Mouse (Mus musculus) heart, postnatal 4 days (tissue): ENCODE data around the gene Tatdn2. TPM values are rescaled to one million over a fixed set of nuclear protein-coding genes. Genes with fewer than 3 reads are reported as not detected.

Experiments used
- DNase-seq: peaks from one replicate; pipeline ENCODE4 v3.0.0; 2021
- total RNA-seq, 2 experiments: library from RNA; stranded (reverse); gene quantifications; 2 replicates each; pipeline ENCODE4 v1.2.3; 2021

Tatdn2 gene
- 10 to 100 TPM; 76.2 to 80.7 TPM for total RNA-seq

GRCm38 (mm10) chr6:113696582-113697221, at the start of gene Tatdn2:
TSS of gene Tatdn2 (plus strand) at chr6:113697050.
- peak; percentile 96 for DNase-seq

GRCm38 (mm10) chr6:113649346-113650196, 47.3 kb upstream of the Tatdn2 start:
- DNase-seq: no peak

GRCm38 (mm10) chr6:113650197-113650640, 46.6 kb upstream of the Tatdn2 start:
- no peak for DNase-seq

DNA sequence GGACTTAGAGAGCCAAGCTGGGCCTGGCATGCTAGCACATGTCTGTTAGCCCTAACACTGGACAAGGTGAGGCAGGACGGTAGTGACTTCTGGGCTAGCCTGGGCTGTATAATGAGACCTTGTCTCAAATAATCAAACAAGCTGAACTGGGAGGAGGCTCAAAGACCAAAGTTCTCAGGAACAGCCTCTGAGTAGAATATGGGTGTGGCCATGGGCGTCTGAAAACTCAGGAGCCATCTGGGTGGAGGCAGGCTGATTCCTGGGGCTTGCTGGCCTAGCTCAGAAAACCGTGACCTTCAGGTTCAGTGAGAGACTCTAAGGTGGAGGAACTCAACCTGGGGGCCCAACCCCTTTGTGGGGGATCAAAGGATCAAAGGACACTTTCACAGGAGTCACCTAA, 45.2 kb upstream of the Tatdn2 start:
- DNase-seq: no peak

DNA sequence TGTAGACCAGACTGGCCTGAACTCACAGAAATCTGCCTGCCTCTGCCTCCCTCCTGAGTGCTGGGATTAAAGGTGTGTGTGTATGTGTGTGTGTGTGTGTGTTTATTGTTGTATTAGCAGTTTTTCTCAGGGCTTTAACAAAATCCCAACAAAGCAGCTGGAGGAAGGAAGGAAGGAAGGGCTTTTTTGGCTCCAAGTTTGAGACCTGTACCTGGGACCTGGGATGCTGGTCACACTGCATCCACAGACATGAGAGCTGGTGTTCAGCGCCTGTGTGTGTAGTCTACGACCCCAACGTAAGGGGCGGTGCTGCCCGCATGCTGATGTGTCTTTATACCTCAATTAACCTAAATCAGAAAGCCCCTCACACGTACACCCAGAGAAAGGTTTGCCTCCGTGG, 43.3 kb upstream of the Tatdn2 start:
- no peak for DNase-seq

DNA sequence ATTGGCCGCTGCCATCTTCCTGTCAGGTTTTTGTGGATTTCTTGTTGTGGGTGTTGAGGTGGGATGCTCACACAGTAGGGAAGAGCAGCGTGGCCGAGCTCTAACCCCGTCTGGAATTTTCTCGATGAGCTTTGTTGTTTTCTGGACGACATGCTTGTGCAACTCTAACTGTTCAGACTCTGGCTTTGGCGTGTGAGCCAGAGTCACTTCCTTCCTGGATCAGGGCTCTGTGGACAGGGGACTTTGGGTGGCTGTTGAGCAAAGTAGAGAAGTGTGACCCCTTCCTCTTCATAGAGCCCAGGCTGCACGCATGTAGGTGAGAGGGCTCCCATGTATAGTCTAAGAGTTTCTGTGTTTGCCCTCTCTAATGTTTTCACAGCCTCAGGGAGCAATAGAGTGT, 42.7 kb upstream of the Tatdn2 start:
- DNase-seq: no peak

GRCm38 (mm10) chr6:113654753-113655397, 42.0 kb upstream of the Tatdn2 start:
- no peak for DNase-seq

- no peak for DNase-seq
Measured at GRCm38 (mm10) chr6:113655475-113655874, 41.4 kb upstream of the Tatdn2 start.

DNA sequence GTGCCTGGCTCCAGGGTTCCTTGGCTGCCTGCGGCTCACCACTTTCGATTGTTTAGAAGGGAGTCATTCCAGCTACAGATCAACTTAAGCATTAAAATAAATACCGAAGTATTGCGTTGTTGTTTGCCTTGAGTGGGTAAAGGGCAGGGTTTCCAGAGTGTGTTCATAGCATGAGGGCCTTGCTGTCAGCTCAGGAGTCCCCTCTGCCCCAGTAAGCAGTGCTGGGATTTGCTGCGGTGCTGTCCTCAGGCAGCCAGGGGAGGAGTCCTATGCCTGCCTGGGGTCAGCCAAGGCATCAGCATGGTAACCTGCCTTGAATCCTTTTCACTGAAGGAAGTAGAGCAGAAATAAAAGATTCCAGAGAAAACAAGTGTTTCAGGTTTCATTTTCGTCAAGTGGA, 40.0 kb upstream of the Tatdn2 start:
- DNase-seq: no peak

GRCm38 (mm10) chr6:113658226-113658625, 38.6 kb upstream of the Tatdn2 start:
- peak; percentile 47 for DNase-seq

DNA sequence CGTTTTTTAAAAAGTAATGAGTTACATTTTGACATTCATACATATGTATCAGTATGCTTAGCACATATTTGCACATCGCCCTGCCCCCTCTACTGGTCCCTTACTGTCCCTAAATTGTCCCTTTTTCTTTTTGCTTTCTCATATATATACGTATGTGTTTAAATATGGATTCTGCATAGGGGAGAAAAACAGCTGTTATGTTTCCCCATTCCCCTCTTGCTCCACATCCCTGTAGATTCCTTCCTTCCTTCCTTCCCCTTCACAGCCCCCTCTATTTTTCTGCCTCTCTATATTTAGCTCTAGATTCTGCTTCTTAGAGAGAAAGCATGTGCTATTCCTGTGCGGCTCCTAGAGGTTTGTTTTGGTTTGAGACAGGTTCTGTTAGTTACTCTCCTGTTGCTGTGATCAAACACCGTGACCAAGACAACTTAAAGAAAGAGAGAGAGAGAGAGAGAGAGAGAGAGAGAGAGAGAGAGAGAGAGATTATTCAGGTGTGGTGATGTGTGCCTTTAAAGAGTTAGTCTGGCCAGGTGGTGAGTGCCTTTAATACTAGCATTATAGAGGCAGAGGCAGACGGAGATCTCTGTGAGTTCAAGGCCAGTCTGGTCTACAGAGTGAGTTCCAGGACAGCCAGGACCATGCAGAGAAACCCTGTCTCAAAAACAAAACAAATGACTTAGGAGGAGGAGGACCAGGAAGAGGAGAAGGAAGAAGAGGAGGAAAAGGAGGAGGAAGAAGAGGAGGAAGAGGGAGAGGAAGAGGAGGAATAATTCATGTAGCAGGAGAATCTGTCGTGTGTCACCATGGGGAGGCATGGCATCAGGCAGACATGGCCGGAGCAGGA, 37.0 kb upstream of the Tatdn2 start:
- no peak for DNase-seq

DNA sequence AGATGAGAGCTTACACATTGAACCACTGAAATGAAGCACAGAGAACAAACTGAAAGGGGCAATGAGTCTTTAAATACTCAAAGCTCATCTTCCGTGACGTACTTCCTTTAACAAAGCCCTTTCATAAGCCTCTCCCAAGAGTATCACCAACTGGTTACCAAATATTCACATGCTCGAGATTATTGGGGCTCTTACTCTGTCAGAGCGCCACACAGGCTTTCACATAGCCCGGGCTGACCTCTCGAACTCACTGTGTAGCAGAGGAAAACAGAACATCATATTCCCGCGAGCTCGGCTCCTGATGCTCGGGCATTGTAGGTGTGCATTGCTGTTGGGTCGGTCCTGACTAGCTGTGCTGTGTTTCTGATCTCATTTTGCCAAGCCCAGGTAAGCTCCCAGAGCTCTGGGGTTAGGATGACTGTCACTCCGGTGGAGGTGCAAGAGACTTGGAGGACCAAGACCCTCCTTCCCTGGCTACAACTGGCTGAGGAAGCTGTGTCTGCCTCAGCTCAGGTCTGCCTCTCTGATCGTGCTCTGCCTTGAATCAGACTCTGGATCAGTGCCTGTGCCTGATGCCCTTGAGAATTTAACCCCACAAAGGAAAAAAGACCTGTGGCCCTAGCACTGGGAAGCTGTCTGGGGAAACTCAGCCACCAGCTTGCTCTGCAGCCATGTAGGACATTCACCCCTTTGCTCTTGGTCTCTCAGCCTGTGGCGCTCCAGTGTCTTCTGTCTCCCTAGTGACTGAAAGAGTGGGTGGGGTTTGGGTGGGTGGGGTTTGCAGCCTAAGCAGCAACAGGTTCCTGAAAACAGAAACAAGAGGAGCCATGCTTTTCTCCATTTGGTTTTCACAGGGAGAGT, 36.1 kb upstream of the Tatdn2 start:
- DNase-seq: no peak

DNA sequence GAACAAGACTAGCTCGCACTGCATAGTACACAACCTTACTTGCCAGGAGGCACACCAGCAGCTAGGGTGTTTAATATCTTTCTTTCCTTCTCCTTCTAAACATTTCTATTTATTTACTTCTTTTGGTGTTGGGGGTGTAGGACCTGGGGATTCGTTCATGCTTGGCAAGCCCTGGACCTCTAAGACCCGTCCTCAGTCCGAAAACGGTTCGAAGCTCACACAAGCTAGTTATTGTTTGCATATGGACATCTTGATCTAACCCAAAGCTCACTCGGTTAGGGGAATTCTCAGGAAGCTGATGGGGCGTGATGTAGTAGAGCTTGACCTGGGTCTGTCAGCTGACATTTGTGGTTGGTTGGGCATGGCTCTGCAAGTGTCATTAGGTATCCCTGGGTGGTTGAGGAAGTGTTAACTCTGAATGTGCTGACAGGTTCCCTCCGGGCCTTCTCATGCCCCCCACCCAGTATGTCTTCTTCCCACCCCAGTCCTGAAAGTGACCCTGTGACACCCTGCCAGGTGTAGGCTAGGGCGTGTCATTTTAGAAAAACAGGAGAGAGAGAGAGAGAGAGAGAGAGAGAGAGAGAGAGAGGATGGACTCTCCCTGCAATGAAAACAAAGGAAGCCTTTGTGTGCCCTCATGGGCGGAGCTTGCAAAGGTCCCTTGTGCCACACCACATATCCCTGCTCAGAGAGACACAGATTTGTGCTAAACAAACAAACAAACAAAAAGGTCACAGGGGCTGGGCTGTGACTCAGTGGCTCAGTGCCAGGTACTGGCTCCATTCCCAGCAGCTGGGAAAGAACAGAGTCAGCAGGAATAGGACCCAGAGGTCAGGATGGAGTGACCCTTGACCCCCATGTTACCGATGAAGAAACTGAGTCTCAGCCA, 35.3 kb upstream of the Tatdn2 start:
- peak; percentile 58 for DNase-seq

GRCm38 (mm10) chr6:113662964-113663700, 33.7 kb upstream of the Tatdn2 start:
- no peak for DNase-seq

GRCm38 (mm10) chr6:113664305-113664704, 32.5 kb upstream of the Tatdn2 start:
- DNase-seq: no peak

DNA sequence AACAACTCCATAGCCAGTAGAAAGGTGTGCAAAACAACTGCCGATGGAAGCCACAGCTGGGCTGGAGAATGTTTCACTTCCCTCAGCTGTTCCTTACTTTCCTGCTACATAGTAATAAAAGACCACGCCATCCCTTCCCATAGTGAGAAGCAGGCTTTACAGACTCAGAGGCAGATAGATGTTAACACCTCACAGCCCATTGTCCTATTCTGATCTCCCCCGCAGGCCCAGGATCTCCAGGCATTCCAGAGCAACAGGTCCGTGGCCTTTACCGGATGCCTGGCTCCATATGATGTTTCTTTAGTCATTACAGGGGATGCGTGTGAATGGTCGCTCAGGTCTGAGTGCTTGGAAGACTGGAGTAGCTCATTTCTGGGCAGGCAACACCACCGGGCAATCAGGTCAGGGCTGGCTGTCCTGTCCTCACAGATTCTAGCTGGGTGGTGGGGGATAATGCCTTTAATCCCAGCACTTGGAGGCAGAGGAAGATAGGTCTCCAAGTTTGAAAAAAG, 29.2 kb upstream of the Tatdn2 start:
- no peak for DNase-seq

DNA sequence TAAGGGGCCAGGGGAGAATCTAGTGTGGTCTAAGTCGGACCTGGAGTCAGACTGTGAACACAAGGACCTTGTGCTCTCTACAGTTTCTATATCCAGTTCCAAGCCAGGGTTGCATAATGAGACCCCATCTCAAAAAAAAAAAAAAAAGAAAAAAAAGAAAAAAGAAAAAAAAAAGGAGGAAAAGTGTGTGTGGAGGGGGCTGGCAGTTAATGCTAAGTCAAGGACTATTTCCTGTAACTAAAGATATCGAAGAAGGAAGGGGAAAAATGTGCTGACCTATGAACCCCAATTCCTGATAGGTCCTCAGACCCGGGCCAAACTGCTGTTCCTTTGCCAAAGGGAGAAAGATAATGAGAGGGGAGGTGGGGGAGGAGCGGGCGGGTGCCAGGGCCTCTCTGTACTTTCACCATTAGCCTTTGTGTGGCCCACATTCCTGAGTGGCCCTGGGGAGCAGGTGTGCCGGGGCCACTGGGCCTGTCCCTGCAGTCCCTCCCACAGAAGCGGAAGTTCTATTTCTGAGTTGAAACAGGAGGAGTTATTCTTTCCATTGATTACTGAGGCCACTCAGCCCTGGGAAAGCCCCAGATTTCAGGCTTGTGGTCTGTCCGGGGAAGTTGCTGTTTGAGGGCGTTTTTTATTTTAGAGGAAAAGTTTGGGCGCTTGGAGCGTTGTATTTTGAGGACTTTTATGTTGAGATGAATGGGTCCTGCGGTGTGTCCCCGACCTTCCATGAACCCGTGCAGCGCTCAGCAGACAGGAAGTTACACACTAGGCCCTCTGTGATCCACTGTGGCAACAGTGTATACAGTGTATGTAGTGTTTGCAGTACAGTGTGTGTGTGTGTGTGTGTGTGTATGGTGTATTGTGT, 28.3 kb upstream of the Tatdn2 start:
- peak; percentile 59 for DNase-seq

DNA sequence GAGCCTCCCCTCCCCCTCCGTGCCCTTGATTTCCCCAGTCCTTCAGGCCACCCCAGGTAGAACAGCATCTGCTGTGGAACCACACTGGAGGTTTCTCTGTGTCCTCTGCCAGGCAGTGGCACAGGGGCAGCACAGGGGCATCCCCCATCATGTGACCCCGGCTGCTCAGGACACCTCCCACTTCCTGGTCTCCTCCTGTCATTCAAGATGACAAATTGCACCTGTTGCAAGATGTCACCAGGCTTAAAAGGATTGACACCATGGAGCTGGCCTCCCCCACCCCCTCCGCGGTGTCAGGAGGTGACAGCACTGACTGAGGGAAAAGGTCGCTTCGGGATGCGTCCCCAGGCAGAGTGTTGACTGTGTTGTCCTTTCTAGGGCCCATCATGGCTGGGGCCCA, 27.0 kb upstream of the Tatdn2 start:
- DNase-seq: no peak
